Mouse (Mus musculus) spleen, adult 12 weeks (tissue): ENCODE measurements around the gene Cemip.
"Not testable (repeated sequence)": the region's sequence is repeated elsewhere in the genome, so short reads cannot be mapped to it uniquely, and the experiment has no call there.

Experiments used
- DNase-seq: peaks from one replicate; pipeline ENCODE4 v3.0.0; 2022; ENCODE audit warnings: low spot score

Gene Cemip

GRCm38 (mm10) chr7:83891433-83892332 is 194.6 kb downstream of the Cemip start:
- peak; percentile 100 for DNase-seq

DNA sequence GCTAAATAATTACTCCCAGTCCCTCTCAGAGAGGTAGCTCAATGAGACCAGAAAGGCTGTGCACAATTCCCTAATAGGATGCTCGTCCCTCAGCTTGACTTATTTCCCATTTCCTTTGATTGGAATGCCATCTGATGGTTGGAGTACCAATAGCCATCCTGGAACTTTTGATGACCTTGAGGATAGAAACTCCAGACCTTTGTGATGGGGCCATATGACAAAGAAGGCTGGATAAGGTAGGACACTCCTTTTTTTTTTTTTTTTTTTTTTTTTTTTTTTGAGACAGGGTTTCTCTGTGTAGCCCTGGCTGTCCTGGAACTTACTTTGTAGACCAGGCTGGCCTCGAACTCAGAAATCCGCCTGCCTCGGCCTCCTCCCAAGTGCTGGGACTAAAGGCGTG is 196.4 kb downstream of the Cemip start:
- not testable (repeated sequence) for DNase-seq

DNA sequence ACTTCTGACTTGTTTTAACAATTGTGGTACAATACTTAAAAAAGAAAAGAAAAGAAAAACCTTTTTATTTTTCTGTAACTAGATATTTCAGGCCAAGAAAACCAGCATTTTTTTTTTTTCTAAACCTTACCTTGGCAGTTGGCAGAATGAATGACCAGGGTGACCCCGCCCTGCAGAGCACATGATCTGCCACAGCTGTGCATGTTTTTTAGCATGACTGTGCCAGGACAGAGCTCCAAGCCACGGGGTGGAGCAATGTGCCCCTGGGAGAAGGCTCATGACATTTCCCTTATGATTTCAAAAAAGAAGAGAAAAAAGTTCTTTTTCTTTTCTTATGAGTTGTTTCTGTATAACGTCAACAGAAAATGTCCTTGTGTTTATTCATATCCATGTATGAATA is 196.9 kb downstream of the Cemip start:
- peak; percentile 21 for DNase-seq

DNA sequence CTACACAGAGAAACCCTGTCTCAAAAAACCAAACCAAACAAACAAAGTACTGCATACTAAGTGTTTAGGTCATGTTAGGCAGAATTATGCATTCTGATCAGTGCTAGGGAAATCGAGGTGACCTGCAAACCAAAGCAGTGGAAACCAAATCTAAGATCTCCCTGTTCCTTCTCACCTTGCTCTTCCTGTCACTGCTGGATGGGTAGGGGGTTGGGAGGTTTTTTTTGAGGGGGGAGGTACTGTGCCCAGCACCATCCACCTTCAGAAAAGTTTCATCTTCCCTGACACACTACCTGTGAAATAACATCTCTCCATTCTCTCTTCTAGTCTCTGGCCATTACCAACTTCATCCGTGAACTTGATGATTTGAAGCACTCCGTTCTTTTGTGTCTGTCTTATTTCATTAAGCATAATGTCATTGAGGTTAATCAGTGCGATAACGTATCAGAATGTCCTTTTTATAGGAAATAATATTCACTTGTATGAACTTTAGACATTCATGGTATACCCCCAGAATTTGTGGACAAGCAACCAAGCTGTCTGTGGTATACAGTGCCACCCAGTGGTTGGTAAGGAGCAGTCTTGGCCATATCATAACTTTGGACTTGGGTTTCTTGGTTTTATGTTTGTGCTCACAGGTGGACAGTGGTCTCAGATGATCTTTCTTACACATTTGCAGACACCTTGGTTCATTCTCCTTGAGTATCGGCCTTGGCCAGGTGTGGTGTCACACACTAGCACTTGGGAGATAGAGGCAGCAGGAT is 199.8 kb downstream of the Cemip start:
- peak; percentile 8 for DNase-seq

- DNase-seq = no peak
These were observed 200.5 kb downstream of the Cemip start for GRCm38 (mm10) chr7:83885835-83886234.

DNA sequence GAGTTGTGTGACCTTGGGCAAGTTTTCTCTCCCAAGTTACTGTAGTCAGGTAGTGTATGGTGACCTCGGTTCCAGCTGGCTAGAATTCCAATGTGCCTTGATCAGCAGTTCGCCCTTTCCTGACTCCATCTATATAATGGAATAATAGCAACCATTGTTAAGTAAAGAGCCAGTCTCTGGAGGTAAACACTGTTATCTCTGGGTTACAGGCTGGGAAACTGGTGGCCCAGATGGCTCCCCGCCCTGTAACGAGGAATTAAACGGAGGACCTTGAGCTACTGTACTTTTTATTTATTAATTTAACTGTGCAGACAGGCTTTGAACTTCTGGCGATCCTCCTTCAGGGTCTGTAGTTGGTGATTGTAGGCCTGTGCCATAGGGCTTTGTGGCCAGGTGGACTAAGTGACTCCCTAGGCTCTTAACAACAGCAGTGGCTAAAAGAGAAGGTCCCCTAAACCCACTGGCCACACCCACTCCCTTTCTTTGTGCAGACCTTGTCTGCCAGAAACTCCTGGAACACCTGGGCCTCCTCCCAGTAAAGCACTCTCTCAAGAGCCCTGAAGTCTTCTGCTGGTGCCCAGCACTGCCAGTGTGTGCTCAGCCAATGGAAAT is 201.3 kb downstream of the Cemip start:
- peak; percentile 68 for DNase-seq

DNA sequence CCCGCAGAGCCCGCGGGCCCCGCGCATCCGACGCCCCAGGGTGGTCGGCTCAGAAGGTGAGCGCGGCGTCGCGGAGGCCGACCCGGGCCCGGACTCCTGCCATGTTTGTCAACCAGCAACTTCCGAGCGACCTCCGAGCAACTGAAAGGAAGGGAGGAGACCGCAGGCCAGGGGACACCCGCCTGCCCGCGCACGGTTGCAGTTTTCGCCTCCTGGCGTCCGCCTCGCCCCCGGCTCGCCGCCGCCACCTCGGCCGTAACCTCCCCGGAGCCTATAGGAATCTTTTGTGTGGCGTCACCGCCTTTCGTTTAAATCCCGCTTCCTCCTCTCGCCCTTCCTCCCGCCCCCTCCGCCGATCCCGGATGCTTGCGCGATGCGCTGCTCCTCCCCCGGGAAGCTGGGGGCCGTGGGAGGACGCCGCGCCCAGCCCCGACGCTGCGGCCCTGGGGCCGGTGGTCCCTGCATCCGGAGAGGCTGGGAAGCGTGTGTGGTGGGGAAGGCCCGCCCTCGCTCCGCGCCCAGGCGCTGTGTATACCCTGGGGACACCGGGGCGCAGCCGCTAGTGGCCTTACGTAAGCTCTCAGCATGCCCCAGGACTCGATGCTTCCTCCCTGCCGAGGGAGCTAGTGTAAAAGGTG is 202.2 kb downstream of the Cemip start, which contains the start of the genes Tlnrd1 and Mesd:
Gene Tlnrd1 (minus strand): TSS at position 285 of the 638 bp plus-strand sequence.
Gene Mesd (plus strand): TSS at position 446 of the 638 bp plus-strand sequence.
- peak; percentile 80 for DNase-seq

DNA sequence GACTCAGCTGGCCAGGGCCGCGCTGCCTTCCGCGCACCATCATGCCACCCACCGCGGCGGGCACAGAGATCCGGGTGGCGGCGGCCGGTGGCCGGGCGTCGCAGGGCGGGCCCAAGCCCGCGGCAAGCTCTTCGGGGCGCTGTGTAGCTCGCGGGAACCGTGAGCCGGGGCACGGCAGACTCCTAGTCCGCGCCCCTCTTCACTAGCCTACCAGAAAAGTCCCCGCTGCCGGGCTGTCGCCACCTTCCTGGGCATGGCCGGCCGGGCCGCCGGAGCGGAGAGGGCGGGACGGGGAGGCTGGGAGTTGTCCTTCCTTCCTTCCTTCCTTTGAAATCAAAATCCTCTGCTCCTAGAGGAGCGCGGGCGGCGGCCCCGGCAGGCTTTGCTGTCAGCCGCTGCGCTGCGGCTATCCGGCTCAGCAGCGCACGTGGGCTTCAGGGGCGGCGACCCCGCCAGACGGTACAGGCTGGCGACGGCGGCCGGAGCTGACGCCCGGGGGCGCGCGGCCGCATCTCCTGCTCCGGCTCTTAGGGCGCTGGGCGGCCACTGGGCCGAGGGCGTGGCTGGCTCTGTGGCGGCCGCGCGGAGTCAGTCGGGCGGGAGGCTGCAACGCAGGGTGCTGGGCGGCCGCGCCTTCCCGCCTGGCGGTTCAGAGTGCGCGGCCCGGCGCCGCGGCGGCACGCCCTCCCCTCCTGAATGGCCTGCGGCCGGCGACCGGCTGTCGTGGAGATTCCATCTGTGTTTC is 202.9 kb downstream of the Cemip start:
- peak; percentile 71 for DNase-seq
